Comparison of ENCODE assay signal across 8 mouse cellular contexts in genomic region chr12:3871637-3872036, GRCm38 (mm10).
DNase-seq lines count a peak whose midpoint lies in the region; ATAC-seq and TF ChIP-seq lines count a peak whose summit lies in the region.

No protein-coding gene starts in this region.

- ATAC-seq in frontal cortex, adult (ENCODE audit: low TSS enrichment): peak; percentile 25

- H3K4me3 ChIP-seq in layer of hippocampus, adult 2 months: no peak overlapping the region
- H3K4me3 ChIP-seq in lung, adult 2 months (replicated peaks; ENCODE audit: extremely low read depth, low read depth, low read length): no peak overlapping the region

- 27% methylated on average over 15 of the region's 15 CpGs for WGBS in lung, adult 2 months

- peak; percentile 76 for TF ChIP-seq CTCF in layer of hippocampus, adult 2 months (conservative IDR thresholded peaks at IDR 0.05)
- peak; percentile 60 for TF ChIP-seq CTCF in lung, adult 2 months (IDR thresholded peaks at IDR 0.05; ENCODE audit: insufficient read depth, low read length)

- peaks cover 29% of the 10 kb centered on the region for H3K4me1 ChIP-seq in lung, adult 2 months (ENCODE audit: control insufficient read depth, insufficient read depth, low read length)

- no peak for TF ChIP-seq POLR2A in lung, adult 2 months (IDR thresholded peaks at IDR 0.05; ENCODE audit: borderline replicate concordance, extremely low read depth, low read depth, low read length)

- peak; percentile 46 for DNase-seq in MN1 (ENCODE audit: low spot score)
- peak; percentile 79 to 81 for DNase-seq in cerebellum, adult 18-20 months
- DNase-seq in heart, postnatal 4 days: peak; percentile 90
- DNase-seq in layer of hippocampus, adult 2 months (ENCODE audit: low spot score in 2 of 2): peak; percentile 77 to 80
- DNase-seq in lung, adult 2 months: no peak
- peak; percentile 59 for DNase-seq in ovary, adult 18-20 months (ENCODE audit: low spot score)
- peak; percentile 62 for DNase-seq in thymus, postnatal 4 days

- peak overlapping the region; percentile 74 for H3K27ac ChIP-seq in layer of hippocampus, adult 2 months
